Mouse (Mus musculus) adrenal gland, adult 18-20 months (tissue): Measurements from ENCODE around the gene Fbxo31. TPM values are rescaled to one million over a fixed set of nuclear protein-coding genes. Genes with fewer than 3 reads are reported as not detected.
"Not testable (repeated sequence)": the region's sequence is repeated elsewhere in the genome, so short reads cannot be mapped to it uniquely, and the experiment has no call there.

Source experiments
- DNase-seq, 2 experiments: peaks; one replicate each; pipeline ENCODE4 v3.0.0; 2021 to 2022; ENCODE audit warnings: low spot score in 2 of 2
- long read RNA-seq, 2 experiments: library from polyadenylated mRNA; stranded (forward); transcript quantifications; one replicate each; pipeline ENCODE4 v2.0.0; 2021
- total RNA-seq, 2 experiments: library from RNA; stranded (reverse); gene quantifications; 1 replicate in 1 of 2; 2 replicates in 1 of 2; pipeline ENCODE4 v1.2.3; 2021

Fbxo31 gene
- 10 to 100 TPM; 33.6 to 45.0 TPM for total RNA-seq
- long read RNA-seq, experiment 1, full-length matches to known transcripts: 37 of 56 reads
- long read RNA-seq, experiment 1, partial matches to known transcripts: 0 of 56 reads
- long read RNA-seq, experiment 1, other reads (novel, unspliced or antisense): 19 of 56 reads
- long read RNA-seq, experiment 2, full-length matches to known transcripts: 76 of 120 reads
- long read RNA-seq, experiment 2, partial matches to known transcripts: 7 of 120 reads
- long read RNA-seq, experiment 2, other reads (novel, unspliced or antisense): 37 of 120 reads

DNA sequence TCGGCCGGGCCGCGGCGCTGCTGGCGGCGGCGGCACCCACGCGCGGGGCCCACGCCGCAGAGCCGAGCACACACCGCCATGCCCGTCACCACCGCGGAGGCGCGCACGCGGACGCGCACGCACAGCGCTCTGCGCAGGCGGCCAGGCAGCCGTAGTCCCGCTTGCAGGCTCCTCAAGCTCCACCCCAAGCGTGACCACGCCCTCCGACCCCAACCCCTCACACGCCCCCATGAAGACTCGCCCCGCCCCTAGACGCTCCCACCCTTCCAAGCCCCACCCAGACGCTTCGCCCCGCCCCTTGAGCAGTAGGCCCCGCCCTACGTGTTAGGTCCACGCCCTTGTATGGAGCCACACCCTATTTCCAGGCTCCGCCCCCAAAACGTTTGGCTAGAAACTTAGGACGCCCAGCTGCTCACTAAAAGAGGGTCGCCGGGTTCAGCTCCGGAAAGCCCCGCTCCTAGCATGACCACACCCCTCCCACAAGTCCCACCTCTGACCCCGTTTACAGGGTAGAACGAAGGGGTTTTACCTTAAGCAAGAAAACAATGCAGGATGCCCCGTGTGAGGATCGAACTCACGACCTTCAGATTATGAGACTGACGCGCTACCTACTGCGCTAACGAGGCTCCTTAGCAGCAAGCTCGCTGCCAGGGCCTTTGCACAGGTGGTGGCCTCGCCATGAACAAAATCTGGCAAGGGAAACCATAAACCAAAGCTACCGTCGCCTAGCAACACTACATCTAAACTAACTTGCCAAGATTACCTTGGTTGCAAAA, at the start of gene Fbxo31:
Gene Fbxo31, minus strand, starts transcription at position 131 of the 776 bp plus-strand sequence.
- peak; percentile 91 to 92 for DNase-seq

DNA sequence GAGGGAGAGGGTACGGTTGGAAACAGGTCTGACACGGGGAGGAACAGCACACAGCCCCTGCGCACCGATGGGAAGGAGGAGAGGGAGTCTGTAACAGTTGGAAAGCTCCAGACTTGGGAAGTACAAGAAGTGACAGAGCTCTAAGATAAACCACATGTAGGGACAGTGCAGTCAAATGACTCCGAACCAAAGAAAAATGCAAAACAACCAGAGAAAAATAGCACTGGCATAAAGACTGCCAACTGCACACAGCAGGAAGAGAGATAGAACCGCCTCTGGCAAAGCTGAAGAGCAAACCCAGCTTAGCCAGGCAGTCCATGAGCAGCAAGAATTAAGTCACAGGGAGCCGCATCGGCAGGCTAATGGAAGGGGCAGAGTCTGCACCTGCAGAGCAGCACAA, 44.4 kb upstream of the Fbxo31 start:
- no peak for DNase-seq

DNA sequence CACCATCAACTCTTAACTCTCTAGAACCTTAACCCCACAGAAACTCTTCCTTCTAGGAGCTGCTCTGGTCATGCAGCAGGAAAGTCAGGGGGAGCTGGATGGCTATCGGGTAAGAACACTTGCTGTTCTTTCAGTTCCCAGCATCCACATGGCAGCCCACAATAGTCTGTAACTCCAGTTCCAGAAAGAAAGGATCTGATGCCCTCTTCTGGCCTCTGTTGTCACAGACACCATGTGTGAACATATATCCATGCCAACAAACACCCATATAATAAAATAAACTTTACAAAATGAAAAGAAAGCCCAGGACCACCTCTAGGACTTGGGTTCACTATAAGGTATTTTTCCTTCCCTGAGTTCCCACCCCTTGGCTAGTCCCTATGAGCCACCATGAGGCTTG, 43.3 kb upstream of the Fbxo31 start:
- no peak for DNase-seq

DNA sequence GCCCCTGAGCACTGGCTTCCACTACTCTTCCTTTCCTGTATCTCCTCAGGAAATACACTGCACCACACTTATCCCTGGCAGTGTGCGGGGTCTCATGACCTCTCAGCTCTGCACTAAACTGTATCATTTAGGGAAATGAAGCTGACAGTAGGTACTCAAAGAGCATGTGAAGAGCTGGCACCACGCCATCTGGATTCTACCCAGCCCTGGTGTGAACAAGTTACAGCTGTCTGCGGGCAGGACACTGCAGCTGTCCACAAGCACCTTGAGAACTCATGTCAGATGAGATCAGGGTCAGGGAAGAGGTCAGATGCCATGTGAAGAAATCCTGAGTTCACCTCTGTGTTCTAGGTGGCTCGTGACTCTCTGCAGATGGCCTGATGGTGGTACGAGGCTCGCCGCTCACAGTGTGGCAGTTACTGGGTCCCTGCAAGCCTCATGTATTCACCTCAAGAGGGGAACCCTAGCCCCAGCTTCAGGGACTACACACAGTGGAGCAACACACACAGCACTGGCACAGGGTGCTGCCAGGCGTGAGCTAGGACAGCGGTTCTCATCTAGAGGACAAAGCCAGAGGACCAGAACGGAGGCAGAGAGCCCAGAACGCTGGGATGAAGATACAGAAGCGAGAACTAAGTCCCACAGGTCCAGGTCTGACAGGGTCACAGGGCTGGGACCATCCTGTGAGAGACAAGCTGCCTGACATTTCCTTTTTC, 42.4 kb upstream of the Fbxo31 start:
- no peak for DNase-seq

DNA sequence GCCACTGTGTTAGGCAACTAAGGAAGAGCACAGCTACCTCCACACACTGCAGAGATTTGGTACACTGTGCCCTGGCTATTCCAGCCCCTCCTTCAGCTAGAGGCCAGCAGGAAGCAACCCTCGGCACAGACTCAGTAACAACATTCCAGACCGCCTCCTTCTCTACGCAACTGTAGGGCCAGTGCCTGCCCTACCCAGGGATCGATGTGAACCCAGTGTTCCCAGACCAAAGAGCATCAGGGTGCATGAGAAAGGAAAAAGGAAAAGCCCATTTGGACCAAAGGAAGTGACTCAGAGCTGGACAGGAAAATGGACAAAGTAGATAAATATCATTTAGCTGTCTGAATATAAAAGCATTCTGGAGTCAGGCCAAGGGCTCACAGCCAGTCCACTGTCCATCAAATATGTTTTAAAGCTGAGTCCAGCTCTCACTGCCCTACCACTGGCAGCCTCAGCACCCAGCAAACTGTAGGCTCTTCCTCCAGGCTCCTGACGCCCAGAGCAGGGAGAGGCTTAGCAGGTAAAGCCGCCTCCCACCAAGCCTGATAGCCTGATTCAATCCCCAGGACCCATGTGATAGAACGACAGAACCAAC, 40.9 kb upstream of the Fbxo31 start:
- peak in 1 of 2 experiments; percentile 41 for DNase-seq

DNA sequence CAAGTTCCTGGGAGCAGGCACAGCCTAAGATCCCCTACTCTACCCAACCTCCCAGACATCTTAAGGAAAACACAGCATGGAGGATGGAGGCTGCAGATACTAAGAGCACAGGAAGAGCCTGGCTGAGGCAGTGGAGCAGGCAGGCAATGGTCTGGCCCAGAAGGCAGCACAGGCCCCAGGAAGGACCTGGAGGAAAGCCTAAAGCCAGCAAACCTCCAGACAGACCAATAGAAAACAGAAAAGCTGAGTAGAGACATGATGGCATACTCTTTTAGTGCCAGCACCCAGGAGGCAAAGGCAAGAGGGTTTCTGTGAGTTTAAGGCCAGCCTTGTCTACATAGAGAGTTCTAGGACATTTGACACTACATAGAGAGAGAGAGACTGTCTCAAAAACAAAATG, 34.8 kb upstream of the Fbxo31 start:
- no peak for DNase-seq

DNA sequence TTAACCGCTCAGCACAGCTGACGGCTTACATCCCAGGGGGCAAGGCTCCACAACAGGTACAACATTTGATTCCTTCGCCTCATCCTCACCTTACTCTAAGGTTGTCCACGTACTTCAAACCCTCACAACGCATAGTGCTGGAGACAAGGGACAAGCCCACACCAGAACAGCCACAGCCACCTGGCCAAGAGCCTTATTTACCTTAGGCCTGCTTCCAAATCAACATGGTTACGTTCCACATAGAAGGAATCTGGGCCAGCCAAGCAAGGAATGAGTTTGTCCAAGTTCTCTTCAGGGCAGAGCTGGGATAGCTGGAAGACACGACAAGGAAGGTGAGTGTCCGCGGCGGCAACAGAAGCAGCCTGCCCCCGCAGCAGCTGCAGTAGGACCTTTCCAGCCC, 31.3 kb upstream of the Fbxo31 start:
- DNase-seq: no peak

DNA sequence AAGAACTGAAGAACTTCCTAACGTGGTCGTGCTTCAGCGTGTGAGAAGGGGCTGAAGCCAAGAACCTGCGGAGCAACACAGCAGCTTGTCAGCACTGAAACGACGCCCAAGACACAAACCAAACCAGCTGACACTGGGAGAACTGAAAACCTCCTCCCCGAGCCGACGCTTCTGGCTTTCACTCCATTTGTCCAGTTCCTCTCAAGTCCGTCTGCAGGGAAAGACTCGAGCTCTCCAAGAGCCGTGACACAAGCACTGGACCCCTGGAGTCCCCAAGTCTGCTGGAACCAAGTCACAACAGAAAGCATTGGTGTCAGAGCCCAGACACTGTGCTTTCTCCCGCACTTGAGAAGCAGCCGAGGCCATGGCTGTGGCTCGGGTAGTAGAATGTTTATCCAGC, 30.6 kb upstream of the Fbxo31 start:
- DNase-seq: no peak

DNA sequence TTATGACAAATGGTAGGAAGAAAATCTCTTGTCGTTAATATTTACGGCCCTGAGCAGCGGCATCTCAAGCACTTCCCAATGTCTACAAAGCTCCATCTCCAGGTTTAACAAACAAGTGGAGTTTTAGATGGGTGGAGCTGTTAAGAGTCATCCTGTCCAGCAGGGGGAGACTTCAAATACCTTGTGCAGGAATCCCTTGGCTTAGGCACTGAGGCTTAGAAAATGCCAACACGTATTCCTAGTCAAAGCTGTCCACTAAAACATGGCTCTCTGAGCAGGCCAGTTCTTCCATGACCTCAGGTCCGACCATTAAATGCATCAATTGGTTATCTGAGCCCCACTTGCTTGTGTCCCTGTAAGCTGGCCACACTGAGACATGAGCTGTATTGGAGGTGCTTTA, 29.1 kb upstream of the Fbxo31 start:
- DNase-seq: no peak

DNA sequence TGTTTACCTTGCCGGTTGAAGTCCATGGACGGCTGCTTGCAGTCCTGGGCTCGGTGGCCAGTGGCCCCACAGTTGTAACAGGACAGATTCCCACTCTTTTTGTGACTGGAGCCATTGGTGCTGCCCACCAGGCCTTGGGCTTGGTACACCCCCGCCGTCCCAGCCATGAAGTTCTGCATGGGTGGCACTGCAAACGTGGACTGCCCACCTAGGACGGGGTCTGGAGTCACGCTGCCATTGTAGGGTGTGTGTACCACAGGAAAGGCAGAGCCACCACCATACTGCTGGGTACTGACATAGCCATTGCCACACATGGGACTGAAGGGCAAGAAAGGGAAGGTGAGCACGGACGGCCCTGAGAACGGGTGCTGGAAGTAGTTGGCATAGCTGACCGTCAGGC, 25.2 kb upstream of the Fbxo31 start:
- DNase-seq: no peak

DNA sequence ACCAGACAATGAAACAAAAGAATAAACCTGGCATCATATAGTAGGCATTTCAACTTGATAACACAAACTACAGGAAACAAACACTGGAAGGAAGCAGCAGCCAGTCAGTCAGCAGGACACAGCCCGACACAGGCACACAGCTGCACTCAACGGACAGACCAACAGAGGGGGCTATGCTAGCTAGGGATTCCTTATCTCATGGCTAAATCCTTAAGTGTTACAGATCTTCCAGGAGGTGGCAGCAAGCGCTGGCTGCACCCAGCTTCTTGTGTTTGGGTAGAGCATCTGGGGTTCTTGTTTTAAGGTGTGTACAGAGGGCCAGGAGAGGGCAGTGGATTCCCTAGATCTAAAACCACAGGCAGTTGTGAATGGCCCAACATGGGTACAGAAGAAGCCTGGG, 24.3 kb upstream of the Fbxo31 start:
- peak; percentile 53 to 64 for DNase-seq

DNA sequence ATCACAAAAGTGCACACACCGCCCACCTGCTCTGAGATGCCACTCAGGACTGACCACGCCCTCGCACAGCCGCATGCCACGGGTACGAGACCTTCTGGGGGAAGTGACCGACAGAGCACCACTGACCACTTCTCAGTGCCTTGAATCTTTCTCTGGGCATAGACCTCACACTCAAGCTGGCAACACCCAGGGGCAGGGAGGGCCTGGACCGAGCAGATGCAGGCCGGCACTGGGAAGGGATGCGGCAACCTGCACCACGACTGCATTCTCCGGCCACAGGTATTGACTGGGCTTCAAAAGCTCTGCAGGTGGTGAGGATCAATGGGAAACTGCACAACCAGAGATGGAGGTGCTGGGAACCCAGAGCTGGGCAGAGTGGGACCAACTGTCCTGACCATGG, 23.8 kb upstream of the Fbxo31 start:
- no peak for DNase-seq

DNA sequence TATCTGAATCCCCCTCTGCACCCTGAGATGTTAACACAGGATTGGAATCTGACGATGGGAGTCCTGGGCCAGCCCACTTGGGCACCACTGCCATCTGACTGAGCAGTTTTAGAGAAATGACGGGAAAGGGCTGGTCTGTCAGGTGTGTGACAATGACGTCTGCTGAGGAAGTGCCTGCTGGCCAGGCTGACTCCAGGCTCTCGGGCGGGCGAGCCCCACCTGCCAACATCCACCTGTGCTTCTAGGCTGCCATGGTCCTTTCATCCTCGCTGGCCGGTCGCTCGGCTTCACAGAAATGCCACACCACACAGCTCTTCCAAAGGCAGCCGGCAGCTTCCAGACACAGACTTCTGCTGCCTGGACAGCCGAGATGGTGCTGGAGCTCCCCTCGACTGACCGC, 21.2 kb upstream of the Fbxo31 start:
- DNase-seq: no peak

DNA sequence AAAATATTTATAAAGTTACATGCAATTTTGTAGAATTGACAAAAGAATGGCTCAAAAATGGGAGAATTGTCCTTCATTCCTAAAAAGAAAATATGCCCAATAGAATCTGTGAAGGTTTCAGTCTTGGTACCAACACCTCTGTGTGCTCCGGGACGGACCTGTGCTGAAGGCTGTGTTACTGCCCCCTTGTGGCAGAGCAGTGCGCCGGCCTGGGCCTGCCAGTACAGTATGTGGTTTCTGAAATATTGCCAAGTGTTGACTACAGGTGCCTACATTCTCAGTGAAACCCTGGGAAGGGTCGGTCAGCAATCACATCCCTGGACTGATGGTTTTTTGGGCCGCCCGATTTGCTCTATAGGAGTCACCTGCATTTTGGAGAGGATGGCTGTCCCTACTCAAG, 20.3 kb upstream of the Fbxo31 start:
- DNase-seq: peak; percentile 76 to 79

DNA sequence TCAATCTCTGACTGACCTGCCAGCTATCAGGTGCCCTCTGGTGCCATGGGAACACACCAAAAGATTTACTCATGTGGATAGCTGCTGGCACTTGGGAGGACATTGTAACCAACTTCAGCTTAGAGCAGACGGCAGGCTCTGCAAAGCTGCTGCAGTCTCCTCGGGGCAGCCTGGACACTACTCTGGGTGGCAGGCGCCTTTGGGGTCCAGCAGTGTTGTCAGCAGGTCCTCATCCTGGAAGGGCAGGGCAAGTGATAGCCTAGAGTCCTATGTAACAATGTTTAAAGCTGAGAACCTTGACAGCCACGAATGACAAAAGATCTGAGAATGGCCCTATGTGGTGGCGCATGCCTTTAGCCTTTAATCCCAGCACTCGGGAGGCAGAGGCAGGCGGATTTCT, 19.6 kb upstream of the Fbxo31 start:
- DNase-seq: no peak

DNA sequence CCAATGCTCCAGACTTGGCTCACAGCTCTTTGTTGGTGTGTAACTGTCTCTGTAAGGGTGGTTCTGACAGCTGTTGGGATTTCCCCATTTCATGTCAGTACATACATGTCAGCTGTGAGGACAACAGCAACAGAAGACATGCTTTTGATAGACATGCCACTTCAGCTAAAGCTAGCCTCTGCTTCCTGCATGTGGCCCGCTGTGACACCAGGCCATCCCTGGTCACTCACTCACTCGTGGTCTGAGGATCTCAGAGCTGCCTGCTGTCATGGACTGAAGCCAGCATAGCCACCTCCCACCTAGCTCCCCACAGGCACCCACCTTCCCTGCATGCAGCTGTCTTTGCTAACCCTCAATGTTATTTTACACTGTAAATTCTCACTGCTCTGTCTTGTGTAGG, 18.9 kb upstream of the Fbxo31 start:
- not testable (repeated sequence) for DNase-seq

DNA sequence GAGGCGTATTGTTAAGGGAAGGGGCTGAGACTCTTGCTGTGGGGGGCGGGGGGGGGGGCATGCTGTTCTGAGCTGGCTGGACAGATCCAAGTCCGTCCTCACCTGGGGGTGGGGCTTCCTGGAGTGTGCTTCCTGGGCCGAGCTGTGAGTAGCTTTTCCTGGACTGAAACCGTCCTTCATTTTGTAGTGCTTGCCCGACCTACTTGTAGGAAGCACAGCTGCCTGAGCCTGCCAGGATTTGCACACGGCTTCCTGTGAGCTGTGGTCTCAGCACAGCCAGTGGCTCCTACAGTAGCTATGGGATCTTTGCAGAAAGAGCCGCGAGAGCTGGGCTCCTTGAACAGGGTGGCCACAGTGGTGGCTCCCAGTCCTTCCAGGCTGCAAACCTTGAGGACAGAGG, 15.4 kb upstream of the Fbxo31 start:
- DNase-seq: no peak

DNA sequence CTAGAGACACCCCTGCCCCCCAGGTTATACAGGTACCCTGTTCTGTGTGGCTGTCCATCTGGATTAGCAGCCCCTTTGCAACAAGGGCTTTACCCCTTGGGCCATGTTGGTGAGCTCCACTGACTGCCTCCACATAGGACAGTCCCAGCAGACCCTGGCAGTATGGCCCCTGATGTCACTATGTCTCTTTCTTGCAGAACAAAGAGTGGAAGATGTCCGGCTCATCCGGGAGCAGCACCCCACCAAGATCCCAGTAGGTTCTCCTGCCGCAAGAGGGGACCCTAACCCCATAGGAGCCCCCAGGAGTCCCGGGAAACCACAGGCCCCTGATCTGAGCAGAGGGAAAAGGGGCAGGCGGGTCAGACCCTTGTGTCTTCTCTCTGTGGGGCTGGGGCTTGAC, 14.7 kb upstream of the Fbxo31 start:
- no peak for DNase-seq

DNA sequence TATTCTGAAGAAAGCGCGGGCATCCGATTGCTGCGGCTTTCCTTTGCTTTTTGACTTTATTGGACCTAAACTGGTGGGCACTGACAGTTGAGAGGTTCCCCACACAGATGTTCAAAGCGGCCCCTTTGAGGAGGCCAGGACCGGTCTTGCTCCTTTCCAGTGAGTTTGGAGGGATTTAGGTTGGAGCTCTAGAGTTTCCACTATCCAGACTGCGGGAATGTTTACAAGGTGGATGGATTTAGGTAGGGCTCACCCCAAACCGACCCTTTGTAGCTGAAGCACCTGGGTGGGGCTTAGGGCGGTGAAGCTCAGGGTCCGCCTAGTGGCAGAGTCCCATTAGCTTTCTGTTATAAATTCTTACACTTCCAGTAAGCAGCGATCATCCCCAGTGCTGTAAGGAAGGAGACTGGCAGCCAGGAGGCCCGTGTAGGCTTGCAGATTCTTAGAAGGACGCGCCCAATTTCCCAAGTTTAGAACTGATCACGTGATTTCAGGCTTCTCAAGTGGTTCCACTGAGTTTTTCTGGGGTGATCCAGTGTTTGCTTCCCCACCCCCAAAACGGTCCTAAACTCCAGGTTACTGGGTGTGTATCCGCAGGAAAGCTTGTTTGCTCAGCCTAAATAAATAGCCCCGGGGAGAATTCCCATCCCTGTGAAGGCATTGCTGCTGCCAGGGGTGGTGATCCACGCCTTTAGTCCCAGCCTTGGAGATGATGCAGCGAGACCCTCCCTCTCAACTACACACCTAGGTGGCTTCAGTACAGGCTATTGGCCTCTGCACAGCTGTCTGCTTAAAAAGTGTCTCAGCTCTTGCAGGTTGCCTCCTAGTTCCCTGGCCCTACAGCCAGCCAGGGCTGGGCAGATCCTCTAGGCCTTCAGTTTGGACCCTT, 12.8 kb upstream of the Fbxo31 start:
- DNase-seq: no peak
